Mouse (Mus musculus) mature B cell (primary cell): ENCODE measurements around the gene Mbtps1.

Experiments
- in situ Hi-C: fragments of 300-500 bp; cut with MboI; formaldehyde crosslinking; loops from 2 replicates; pipeline ENCODE4 v1.14.3; 2019

Mbtps1 gene

DNA sequence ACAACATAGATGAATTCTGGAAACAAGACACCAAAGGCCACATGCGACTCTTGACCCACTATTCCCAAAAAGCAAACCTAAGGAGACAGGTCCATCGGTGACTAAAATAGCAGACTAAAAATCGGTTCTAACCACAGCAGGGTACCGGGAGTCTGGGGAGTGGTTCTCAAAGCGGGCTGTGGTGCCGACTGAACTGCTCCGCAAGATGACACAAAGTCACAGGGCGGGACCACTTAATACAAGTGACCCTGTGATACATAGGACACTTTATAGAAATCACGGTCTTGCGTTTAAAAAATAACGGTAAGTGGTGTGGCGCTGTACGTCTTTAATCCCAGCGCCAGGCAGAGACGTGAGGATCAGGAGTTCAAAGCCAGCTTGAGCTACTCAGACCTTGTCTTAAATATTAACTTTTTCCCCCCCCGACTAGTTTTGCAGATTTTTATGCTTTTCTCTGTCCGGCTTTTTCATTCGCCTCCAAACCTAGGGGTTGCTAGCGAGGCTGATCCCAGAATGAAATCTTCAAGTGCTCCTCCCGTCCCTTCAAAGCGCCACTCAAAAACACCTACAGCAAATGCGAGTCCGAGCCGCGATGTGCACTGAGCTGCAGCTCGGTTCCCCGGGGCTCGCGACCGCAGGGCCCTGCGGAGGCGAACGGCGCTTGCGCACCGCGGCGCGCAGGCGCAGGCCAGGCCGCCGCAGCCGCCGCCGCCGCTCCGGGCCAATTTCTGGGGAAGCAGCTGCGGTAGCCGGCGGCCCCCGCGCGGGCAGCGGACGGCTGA, 523 bp downstream of the Mbtps1 start:
- in situ Hi-C loops: no loop called here

DNA sequence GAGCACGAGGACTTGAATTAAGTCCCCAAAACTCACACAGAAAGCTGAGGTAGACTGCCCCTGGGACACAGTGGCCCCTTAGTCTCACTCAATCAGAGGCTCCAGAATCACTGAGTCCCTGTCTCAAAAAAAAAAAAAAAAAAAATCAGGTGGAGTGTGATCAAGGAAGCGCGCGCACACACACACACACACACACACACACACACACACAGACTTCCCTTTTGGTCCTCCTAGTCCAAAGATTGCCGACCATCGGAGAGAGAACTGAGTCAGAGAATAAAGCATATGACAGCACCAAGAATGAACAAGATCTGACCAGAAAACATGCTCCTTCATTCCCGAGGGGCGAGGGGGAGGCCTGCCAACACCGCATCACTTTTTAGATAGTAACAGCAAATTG, 1.4 kb downstream of the Mbtps1 start:
- in situ Hi-C loops: no loop called here

DNA sequence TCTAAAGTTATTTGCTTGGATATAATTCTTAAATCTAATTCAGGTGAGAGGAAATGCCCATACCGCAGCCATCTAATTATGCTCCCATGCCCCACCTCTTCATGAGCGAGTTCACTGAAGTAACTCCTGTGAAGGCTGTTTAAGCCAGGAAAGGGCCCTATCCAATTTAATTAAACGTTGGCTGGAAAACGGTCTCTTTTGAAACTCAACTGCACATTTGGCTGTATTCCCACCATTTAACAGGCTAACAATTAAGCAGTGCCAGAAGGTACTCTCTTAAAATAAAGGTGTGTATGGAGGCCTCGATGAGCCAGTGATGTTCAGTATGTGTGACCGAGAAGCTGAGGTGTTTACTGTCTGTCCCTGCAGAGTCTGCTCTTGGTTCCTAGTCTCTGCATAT, 2.7 kb downstream of the Mbtps1 start:
- in situ Hi-C loops: no loop called here

DNA sequence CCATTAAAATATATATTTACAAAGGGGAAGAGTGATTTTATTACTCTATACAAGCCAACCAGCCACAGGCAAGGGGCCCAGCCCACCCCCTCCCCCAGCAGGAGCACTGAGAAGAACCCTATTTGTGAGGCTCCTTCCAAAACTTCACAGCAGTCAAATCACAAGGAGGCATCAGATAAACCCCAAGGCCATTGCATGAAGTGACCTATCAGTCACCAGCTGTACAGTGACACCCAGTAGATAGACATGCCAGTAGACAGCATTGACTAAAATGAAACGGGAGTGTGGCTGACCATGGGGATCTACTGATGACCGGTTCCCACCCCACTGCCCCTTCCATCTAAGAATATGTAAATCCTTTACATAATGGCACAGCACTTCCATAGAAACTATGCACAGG, 5.6 kb downstream of the Mbtps1 start:
- in situ Hi-C loops: no loop called here

DNA sequence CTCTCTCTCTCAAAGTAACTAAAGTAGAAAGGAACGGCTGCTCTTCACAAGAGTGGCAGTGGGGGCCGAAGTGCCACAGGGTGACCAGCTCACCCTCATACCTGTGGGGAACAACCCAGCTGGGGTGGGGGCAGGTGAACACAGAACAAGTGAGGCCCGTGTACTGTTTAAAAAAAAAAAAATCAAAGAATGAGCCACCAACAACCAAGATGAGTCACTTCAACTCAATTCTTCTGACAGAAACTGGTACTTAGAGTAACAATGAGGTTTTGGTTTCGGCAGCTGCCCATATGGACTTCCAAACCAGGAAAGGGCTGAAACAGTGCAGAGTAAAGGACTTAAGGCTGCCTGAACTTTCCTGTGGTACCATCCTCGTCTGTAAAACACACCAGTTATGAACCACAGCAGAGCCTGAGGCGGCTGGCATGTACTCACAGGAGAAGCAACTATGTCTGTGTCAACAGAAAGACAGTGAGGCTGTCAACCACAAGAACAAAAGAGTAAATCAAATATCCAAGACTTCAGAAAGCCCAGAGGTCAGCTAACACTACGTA, 9.9 kb downstream of the Mbtps1 start:
- in situ Hi-C loops: no loop called here

DNA sequence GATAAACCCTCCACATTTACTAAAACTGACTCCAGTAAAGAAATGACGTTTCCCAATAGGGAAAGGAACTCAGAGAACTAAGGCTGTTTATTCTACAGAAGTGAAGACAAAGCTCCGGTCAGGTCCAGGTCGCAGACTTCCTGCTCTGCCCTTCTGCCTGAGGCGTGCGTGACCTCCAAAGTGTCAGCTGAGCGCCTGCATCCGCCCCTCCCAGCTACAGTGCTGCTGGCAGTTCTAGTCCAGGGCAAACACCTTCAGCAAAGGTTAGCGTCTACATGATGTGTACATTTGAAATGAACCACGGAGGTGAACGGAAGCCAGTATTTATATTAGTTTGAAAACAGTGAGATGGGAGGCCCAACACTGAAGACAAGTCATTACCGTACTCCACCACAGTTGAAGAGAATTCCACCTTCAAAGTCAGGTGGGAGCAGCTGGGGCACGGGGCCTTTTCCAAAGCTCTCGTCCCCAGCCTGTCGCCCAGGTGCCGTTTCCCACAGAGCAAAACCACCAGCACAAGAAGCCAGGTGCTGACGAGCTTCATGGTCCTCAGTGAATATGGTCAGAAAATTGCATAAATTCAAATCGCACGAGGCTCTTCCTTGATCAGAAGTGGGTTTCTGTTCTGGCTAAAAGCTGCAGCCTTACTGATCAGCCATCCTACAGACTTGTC, 11.4 kb downstream of the Mbtps1 start:
- in situ Hi-C loops: no loop called here

DNA sequence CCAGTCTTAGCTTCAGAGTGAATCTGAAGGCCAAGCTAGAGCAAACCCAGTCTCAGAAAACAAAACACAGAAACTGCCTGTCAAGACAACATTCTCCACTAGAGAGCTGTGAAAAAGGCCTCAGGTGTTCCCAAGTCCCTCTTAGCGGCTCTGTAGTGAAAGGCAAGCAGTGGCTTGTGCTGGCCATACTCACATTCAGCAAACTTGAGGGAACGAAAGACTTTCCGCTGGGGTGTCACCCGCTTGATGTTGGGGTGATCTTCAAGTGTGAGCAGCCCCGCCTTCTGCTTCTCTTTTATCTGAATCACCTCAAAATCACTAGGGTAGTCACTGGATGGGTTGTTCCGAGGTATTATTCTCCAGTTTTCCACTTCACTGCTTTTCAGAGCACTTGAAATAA, 12.7 kb downstream of the Mbtps1 start:
- in situ Hi-C loops: no loop called here

DNA sequence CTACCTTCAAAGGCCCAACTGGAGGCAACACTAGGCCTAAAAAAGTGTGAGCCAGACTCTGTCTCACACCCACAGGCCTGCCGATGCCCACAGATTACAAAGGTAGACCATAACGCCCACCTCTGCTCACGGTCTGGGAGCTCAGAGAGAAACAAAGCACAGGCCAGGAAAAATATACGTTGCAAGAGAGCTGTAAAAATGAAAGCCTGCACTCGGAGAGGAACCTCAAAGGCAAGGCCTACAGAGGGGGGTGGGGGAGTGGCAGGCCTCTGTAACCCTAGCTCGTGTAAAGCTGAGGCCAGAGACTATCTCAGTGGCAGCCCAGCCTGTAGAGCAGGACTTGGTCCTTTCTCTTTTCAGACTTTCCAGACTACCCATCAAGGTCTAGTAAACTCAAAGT, 13.4 kb downstream of the Mbtps1 start:
- in situ Hi-C loops: no loop called here

DNA sequence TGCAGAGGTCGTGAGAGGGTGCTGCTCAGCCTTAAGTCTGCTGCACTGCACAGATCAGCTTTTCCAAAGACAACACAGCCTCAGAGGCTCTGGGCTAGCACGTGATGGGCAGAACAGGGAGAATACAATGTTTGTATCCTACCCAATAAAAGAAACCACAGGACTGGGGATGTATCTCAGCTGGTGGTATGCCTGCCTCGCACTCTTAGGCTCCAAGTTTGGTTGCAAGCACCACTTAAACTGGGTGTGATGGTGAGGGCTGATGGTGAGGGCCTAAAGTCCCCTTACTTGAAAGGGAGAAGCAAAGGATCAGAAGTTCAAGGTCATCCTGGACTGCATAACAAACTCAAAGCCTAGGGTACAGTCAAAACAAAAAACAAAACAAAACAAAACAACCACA, 13.9 kb downstream of the Mbtps1 start:
- in situ Hi-C loops: no loop called here

DNA sequence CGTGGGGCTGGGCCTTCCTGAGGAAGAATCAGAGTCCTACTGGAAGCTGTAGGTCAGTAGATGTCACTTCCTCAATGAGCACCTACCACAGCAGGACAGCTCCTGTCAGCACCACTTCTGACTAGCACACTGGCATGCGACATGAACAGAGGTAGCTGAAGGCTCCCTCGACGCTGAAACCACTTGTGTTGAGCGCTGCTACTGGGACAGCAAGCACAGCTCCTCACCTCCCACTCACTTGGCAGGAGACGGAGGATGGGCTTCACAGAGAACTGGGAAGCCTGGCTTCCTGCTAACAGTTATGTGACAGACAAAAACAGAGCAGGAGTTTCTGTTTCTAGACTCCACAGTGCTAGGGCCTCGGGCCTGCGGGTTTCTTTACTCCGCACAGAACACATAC, 26.6 kb downstream of the Mbtps1 start:
- in situ Hi-C loops: no loop called here

DNA sequence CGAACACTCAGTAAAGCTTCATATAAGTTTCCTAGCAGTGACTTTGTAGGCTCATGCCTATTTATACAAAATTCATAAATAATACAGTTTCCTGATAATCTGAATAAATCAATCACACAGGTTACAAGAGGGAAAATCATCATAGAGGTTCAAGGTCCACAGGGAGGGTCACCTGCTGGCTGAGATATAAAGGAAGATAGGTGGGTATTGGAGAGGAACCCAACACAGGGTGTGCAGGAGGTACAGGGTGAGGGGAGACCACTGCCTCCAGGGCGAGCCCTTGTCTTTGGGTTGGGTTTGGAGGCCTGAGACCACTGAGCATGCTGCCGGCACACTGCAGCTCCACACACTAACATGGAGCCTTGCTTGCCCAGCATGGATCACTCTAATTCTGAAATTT, 27.1 kb downstream of the Mbtps1 start:
- in situ Hi-C loops: no loop called here

DNA sequence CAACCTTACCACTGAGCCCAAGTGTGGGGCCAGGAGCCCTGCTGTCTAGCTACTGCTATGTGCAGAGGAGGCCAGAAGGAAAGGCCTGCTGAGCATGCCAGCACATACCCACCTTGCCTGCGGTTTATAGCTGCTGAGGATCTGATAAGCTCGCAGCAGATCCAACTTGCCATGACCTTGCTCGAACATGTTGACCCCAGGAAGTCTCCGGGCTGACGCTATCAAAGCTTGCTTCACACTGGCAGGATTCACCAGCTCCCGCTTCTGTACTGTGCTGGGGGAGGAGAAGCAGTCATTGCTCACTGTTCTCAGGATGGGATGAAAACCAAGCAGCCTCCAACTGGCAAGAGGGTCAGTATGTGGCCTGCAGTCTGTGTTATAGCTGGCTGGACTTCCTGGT, 27.6 kb downstream of the Mbtps1 start:
- in situ Hi-C loops: no loop called here

DNA sequence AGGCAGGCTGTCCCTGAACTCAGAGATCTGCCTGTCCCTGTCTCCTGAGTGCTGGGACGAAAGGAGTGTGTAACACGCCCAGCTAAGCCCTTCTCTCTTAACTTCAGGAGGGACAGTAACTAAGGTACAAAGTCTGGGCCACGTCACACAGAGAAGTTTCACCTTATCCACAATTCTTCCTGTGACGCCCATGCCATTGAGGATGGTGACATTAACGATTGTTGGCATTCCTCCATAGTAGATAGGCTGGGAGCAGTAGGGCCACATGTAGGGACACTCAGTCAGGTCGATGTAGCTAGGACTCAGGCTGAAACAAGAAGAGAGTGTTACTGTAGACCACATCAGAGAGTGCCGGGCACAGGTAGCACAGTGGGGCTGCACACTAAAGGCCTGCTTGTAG, 29.8 kb downstream of the Mbtps1 start:
- in situ Hi-C loops: no loop called here

DNA sequence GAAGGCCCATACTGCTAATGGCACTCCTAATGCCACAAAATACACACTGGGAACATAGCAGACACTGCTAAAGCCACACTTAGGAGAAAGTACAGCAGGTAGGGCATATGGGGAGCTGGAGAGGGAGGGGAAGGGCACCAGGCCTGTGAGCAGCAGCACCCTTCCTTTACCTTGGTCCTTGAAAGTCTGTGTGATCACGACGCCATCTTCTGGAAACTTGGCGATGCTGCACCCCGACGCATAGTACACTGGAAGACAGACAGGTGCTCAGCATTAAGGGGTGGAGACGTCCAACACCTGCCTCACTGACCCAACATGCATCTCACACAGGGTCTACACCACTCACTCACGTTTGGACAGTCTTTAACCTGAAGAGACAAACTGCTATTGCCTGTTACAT, 38.4 kb downstream of the Mbtps1 start:
- in situ Hi-C loops: no loop called here

DNA sequence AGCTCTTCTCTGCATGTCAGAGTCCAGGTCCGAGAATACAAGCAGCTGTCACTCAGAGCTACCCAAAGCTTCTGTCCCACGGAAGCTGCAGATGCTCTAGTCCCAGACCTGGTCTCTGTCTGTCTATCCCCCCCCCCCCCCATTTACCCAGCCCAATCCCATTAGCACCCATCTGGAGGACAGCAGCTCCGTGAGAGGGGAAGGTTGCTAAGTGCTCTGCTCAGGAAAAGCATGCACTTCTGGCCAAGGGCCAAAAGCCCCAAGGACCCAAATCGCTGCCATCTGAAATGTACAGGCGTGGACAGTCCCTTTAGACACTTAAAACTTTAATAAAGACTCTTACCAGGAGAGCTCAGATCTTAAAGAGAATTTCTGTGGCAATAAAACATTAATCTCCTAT, 41.9 kb downstream of the Mbtps1 start:
- in situ Hi-C loops: no loop called here

DNA sequence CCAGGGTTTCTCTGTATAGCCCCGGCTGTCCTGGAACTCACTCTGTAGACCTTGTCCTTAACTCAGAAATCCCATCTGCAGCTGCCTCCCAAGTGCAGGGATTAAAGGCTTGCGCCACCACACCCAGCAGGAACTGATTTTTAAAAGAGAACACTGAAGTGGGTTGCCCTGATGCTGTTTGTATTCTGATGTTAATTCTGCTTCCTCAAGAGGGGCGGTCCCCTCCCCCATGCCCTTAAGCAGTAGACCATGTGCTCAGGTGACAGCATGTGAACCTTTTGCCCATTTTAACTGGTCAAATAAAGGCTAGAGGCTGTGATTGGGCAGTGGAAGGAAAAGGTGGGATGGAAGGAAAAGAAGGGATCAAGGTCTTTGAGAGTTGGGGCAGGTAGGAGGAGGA, 42.8 kb downstream of the Mbtps1 start:
- in situ Hi-C loops: no loop called here

DNA sequence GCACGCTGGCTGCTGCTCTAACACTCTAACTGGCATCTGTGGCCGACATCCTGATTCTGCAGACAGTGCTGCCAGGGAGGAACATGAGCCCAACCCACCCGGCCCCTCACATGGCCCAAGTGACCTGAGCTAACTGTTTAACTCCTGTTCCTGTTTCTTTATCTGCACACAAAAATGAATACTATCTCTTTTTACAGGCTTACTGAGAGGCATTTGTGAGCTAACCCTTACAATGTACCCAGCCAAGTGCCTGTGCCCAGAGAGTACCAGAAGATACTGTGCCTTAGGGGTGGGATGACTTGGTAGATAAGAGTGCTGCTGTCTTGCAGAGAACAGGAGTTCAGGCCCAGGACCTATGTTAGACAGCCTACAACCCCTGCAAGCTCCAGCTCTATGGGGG, 43.6 kb downstream of the Mbtps1 start:
- in situ Hi-C loops: no loop called here

DNA sequence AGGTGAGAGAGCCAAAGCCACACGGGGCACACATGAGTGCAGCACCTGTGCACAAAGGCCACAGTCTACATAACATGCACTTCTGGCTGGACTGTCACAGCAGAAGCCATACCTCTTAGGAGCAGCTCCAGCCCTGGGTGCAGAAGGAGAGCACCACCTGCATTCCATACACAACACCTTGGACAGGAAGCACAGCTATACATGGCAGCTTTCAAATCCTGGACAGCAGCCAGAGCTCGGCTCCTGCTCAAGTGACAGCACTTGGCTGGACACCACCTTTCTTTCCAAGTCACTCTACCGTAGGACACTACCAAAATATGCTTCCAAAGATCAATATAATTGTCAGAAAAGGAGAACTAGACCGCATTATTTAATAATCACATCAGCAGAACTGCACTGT, 45.1 kb downstream of the Mbtps1 start:
- in situ Hi-C loops: no loop called here

DNA sequence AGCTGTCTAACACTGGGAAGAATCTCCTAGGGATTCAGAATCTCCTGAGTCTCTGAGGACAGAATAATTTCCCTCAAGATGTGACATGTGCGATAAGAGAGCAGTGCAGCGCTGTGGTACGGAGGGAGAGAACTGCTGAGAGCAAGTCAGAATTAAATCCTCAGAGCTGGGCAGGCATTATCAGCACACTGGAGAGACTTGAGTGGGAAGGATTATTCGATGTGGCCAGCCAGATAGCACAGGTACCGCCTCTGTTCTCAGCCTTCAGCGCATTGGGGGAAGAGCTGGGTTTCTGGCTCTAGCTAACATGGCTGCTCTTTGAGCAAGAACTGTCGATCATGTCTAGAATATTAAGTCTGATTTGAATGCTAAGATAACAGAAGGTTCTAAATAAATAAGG, 46.8 kb downstream of the Mbtps1 start:
- in situ Hi-C loops: no loop called here

DNA sequence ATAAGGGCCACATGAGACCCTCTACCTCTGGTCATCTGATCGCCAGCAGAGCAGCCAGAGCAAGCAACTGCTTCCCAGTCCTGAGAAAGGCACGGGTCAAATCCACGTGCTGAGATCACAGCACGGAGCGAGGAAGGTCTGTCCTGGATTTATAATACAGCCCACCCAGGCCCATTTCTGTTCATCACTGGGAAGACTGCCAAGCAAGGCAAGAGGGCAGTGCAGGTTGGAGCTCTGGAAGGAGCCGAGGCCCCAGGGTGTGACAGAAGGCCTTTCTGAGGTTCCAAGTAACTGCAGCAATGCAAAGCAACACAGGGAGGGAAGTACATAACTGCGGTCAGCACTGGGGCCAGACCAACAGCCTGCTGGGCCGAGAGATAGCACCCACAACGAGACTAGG, 48.1 kb downstream of the Mbtps1 start:
- in situ Hi-C loops: no loop called here

DNA sequence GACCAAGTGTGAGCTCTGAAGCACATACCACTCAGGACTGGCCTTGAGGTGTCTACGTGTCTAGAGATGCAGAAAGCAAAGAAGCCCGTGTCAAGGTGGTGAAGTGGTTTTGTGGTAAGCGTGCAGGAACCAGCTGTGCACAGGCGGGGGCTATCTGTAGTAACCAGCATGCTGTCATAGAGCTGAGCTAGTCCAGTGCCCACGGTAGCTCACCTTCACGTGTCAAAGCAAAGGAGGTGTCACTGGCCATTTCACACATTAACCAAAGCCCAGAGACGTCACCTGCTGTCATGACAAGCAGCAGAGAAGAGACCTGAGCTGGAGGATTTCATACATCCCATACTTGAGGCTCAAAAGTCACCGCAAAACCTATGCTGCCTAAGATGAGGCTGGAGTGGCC, 52.4 kb downstream of the Mbtps1 start:
- in situ Hi-C loops: no loop called here

DNA sequence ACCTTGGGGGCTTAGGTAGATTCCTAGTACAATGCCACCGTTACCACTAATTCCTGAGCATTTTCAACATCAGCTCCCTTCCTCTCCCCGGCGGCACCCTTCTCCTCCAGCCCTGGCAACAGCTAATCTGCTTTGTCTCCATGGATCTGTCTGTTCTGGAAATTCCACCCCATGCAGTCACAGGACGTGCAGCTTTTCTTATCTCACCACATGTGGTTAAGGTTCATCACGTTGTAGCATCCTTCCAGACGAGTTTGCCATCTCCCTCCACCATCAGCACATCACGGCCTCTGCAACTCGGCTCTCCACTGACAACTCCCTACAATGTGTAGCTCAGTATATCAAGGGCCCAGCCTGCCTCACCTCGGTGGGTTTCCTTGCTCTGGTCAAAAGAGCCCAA, 53.0 kb downstream of the Mbtps1 start:
- in situ Hi-C loops: no loop called here

DNA sequence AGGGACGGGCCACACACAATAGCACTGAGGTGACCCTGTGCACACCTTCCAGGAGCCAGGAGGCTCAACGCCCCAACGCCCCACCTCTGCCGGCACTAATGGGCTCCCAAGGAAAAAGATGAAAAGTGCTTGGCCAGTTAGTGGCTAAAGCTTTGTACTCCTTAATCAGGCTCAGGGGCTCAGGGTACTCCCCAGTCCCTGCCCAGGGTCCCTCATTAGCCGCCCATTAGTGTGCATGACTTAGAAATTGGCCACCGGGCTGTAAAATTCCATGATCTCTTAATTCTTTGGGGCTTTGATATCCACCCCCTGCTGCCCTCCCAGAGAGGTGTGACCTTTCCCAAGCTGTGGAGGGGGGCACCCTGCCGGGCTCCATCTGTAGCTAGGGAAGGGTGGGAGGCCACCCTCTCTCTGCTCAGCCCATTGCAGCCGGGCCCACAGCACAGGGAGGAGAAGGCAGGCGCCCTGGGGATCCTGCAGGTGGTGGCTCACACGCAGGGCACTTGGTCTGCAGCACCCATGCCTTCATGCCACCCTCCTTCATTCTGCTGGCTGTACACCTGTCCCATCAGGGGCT, 55.3 kb downstream of the Mbtps1 start:
- in situ Hi-C loops: no loop called here
